Mouse (Mus musculus) adrenal gland, postnatal 36 days (tissue): ENCODE results near the gene Hnrnpul1. TPM values are rescaled to one million over a fixed set of nuclear protein-coding genes. Genes with fewer than 3 reads are reported as not detected.
A peak's percentile ranks its signal among the peaks of the same experiment; 100 is the strongest.

ENCODE experiments used
- DNase-seq, 2 experiments: peaks; one replicate each; pipeline ENCODE4 v3.0.0; 2021; ENCODE audit warnings: mixed read lengths in 1 of 2
- total RNA-seq, 2 experiments: library from RNA; stranded (reverse); gene quantifications; 2 replicates each; pipeline ENCODE4 v1.2.3; 2021

Gene Hnrnpul1
- total RNA-seq, 2 experiments from 2014 or later: 102 to 113 TPM

GRCm38 (mm10) chr7:25719761-25720610 is 34.6 kb downstream of the Hnrnpul1 start:
- DNase-seq: peak; percentile 78 to 83

- peak; percentile 93 for DNase-seq
Observed at GRCm38 (mm10) chr7:25718788-25719417, 35.7 kb downstream of the Hnrnpul1 start, which contains the start of gene Ccdc97. Gene Ccdc97 (minus strand): TSS chr7:25719088.

- no peak for DNase-seq
Observed at GRCm38 (mm10) chr7:25717478-25717877, 37.1 kb downstream of the Hnrnpul1 start.

GRCm38 (mm10) chr7:25715731-25716271 is 38.8 kb downstream of the Hnrnpul1 start:
- DNase-seq: no peak

GRCm38 (mm10) chr7:25714581-25714980 is 40.0 kb downstream of the Hnrnpul1 start:
- no peak for DNase-seq

GRCm38 (mm10) chr7:25712801-25713200 is 41.8 kb downstream of the Hnrnpul1 start:
- DNase-seq: no peak

- DNase-seq: peak; percentile 49 to 58
Observed at GRCm38 (mm10) chr7:25711731-25712197, 42.8 kb downstream of the Hnrnpul1 start.

GRCm38 (mm10) chr7:25711165-25711564 is 43.4 kb downstream of the Hnrnpul1 start:
- DNase-seq: no peak

GRCm38 (mm10) chr7:25710519-25711130 is 43.9 kb downstream of the Hnrnpul1 start:
- DNase-seq: peak in 1 of 2 experiments; percentile 45

- peak in 1 of 2 experiments; percentile 31 for DNase-seq
Observed at GRCm38 (mm10) chr7:25709961-25710360, 44.6 kb downstream of the Hnrnpul1 start.

- peak; percentile 49 to 66 for DNase-seq
Observed at GRCm38 (mm10) chr7:25707581-25708292, 46.8 kb downstream of the Hnrnpul1 start.

GRCm38 (mm10) chr7:25706578-25707170 is 47.9 kb downstream of the Hnrnpul1 start:
- DNase-seq: no peak

GRCm38 (mm10) chr7:25705801-25706251 is 48.7 kb downstream of the Hnrnpul1 start:
- DNase-seq: peak in 1 of 2 experiments; percentile 48

- DNase-seq: peak in 1 of 2 experiments; percentile 50
Observed at GRCm38 (mm10) chr7:25704716-25705364, 49.7 kb downstream of the Hnrnpul1 start.

- peak in 1 of 2 experiments; percentile 55 for DNase-seq
Observed at GRCm38 (mm10) chr7:25703793-25704494, 50.6 kb downstream of the Hnrnpul1 start.

GRCm38 (mm10) chr7:25702350-25702749 is 52.2 kb downstream of the Hnrnpul1 start:
- DNase-seq: no peak

GRCm38 (mm10) chr7:25700732-25701131 is 53.8 kb downstream of the Hnrnpul1 start:
- no peak for DNase-seq

- no peak for DNase-seq
Observed at GRCm38 (mm10) chr7:25699851-25700250, 54.7 kb downstream of the Hnrnpul1 start.

- DNase-seq: no peak
Observed at GRCm38 (mm10) chr7:25694104-25694503, 60.5 kb downstream of the Hnrnpul1 start.

GRCm38 (mm10) chr7:25690051-25690450 is 64.5 kb downstream of the Hnrnpul1 start:
- DNase-seq: no peak
